Mouse (Mus musculus) c-Kit-positive CD71-negative TER-119-negative erythroid progenitor cells, embryonic 14.5 days (primary cell): ENCODE results near the gene Jup.

Source experiments
- DNase-seq: peaks from one replicate; pipeline ENCODE4 v3.0.0-alpha.2; 2013; ENCODE audit warnings: low read depth

Gene Jup

GRCm38 (mm10) chr11:100408076-100408834 lies 10.7 kb upstream of the Jup start:
- DNase-seq: no peak

- no peak for DNase-seq
These were observed 9.6 kb upstream of the Jup start for GRCm38 (mm10) chr11:100406995-100407705.

DNA sequence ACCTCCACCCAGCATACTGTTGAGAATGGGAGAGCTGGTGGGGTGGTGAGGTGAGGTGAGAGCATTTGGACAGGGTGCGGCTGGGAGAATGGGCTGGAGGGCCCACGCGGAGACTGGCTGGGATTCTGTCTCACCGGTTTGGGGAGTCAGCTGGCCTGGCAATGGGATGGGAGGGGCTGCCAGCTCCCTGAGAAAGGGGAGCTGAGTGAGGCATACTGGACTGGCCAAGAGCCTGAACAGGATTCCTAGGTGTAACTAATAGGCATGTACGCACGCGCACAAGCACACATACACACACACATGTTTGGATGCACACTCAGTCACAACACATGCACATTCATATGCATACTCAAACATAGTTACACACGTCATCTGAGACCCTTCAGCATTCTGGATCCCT lies 8.7 kb upstream of the Jup start:
- no peak for DNase-seq

DNA sequence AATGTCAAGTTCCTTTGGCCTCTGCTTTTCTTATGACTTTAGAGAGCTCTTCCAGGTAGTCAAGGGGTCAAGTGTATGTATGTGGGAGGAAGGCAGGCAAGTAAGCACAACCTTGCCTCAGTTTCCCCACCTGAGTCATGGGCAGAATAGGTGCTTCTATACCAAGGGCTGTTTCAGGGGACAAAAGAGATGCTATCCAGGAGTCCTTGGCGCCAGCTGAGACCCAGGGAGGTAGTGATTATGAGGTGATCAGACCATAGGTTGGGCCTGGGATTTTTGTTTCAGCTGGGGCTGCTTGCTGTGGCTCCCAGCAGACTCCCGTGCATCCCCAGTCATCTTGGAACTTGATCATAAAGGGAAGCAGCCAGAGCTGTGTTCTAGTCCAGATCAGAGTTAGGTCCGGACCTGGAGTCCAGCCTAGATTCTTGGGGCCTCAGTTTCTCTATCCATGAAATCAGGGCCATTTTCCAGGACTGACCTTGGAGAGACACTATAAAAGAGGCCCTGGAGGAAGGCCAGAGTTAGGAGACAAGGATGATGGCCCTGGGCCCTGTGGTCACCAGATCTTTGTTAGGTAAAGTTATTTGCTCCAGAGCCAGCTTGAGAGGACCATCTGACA lies 7.0 kb upstream of the Jup start:
- DNase-seq: no peak

GRCm38 (mm10) chr11:100403445-100404134 lies 6.0 kb upstream of the Jup start:
- no peak for DNase-seq

DNA sequence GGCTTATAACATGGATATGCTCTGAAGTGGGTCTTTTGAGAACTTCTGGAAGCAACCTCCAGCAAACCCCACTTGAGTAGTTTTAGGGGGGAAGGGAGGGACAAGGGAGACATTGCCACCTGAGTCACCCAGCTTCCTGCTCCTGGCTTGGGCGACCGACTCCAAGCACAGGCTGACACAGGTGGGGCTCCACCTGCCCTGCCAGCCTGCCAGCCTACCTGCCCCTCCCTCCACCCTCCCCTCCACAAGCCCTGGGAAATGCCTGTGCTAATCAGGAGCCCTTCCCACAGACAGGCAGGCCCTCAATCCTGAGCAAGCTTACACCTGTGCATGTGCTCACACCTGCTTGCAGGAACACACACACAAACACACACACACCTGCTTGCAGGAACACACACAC lies 5.1 kb upstream of the Jup start:
- no peak for DNase-seq

DNA sequence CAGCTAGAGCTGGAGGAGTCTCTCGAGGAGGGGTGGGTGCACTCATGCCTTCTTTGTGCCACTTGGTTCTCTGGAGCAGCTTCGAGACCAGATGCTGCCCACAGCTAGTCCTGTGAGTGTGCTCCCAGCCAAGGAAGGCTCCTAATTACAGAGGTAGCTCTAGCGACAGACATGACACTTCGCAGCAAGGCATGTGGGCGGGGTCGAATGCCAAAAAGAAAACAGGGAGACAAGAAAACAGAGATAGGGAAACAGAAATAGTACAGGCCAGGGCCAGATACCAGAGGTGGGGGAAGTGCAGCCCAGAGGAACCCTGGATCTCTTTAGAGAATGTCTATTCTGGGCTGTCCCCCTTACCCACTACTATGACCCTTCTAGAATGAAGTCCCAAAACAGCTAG lies 4.7 kb upstream of the Jup start:
- DNase-seq: no peak

DNA sequence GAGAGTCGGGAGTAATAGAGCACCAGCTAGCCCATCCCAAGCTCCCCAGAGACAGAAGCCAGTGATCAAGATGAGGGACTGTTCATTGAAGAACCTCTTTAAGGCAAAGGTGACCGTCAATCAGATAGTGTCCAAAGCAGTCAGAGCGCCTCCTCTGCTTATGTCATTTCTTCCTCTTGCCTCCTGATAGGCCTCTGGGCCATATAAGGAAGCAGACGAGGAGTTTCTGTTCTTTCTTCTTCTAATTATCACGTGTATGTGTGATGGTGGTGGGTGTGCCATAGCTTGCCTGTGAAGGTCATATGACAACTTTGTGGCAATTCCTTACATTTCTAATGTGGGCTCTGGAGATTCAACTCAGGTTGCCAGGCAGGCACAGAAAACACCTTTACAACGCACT lies 3.3 kb upstream of the Jup start:
- no peak for DNase-seq

- no peak for DNase-seq
These were observed 2.4 kb upstream of the Jup start for GRCm38 (mm10) chr11:100399727-100400538.

GRCm38 (mm10) chr11:100399320-100399719 lies 1.8 kb upstream of the Jup start:
- no peak for DNase-seq

GRCm38 (mm10) chr11:100398517-100398916 lies 954 bp upstream of the Jup start:
- DNase-seq: no peak

DNA sequence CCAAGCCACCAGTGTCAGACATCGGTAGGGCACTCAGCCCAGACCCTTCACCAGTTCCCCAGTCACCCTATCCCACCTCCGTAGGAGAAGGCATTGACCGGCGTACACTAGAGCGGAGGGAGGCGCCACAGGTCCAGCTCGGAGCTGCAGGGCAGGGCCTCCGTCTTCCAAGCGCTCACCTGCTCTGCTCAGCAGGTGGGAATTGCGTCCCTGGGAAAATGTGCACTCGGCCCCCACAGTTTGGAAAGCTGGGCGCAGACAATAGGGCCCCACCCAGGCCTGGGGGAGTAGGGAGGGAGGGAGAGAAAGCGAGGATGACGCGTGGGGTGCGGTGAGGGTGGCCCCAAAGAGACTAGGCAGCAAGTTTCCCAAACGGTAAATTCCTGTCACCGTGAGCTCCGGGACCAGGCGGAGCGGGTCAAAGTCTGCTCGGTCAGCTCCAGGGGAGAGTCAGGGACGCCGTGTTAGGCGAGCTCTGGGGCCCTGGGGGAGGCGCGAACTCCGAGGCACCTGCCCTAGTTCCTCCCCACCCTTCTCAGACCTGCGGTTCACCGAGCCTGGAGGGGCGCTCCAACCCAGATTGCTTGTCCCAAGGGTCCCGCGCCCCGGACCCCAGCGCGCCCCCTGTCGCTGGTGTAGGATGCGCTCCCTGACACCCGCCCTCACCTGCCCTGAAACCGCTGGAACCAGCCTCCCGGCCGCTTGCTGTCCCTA lies 520 bp downstream of the Jup start:
- DNase-seq: no peak

GRCm38 (mm10) chr11:100395861-100396631 lies 1.5 kb downstream of the Jup start:
- no peak for DNase-seq

GRCm38 (mm10) chr11:100395200-100395599 lies 2.4 kb downstream of the Jup start:
- no peak for DNase-seq

- DNase-seq: no peak
These were observed 3.0 kb downstream of the Jup start for GRCm38 (mm10) chr11:100394353-100395074.

DNA sequence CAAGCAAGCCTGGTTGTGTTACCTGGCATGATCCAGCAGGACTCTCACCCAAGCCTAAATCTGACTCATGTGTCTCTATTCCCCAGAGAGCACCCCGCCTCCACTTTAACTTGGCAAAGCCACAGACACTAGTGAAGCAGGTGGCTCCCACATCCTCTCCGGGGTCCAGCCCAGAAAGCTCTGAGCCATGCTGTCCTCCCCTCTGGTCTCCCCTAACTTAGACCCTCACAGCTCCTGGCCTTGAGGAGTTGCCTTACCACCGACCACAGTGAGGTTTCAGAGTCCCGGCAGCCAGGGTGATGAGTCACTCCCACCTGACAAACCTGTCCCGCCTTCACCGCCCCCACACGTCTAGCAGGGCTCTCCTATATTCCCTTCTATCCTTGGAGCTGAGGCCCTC lies 3.8 kb downstream of the Jup start:
- DNase-seq: no peak

GRCm38 (mm10) chr11:100392958-100393357 lies 4.6 kb downstream of the Jup start:
- DNase-seq: no peak

- DNase-seq: no peak
These were observed 5.6 kb downstream of the Jup start for GRCm38 (mm10) chr11:100391884-100392345.

GRCm38 (mm10) chr11:100391081-100391883 lies 6.3 kb downstream of the Jup start:
- no peak for DNase-seq
